Mouse (Mus musculus) bone marrow, adult 2 months (tissue): ENCODE data around the gene Zmynd10.

Experiments
- CTCF ChIP-seq: fragments of 200-500 bp; IDR thresholded peaks from 2 replicates; pipeline ENCODE4 v1.5.1; 2011; ENCODE audit warnings: low read length, control low read depth; ENCODE audit not compliant: control insufficient read depth, insufficient read depth
- POLR2A ChIP-seq: fragments of 200-500 bp; IDR thresholded peaks from 2 replicates; pipeline ENCODE4 v1.6.1; 2011; ENCODE audit warnings: low read depth, mild to moderate bottlenecking, control low read depth, low read length, borderline replicate concordance; ENCODE audit not compliant: control insufficient read depth

DNA sequence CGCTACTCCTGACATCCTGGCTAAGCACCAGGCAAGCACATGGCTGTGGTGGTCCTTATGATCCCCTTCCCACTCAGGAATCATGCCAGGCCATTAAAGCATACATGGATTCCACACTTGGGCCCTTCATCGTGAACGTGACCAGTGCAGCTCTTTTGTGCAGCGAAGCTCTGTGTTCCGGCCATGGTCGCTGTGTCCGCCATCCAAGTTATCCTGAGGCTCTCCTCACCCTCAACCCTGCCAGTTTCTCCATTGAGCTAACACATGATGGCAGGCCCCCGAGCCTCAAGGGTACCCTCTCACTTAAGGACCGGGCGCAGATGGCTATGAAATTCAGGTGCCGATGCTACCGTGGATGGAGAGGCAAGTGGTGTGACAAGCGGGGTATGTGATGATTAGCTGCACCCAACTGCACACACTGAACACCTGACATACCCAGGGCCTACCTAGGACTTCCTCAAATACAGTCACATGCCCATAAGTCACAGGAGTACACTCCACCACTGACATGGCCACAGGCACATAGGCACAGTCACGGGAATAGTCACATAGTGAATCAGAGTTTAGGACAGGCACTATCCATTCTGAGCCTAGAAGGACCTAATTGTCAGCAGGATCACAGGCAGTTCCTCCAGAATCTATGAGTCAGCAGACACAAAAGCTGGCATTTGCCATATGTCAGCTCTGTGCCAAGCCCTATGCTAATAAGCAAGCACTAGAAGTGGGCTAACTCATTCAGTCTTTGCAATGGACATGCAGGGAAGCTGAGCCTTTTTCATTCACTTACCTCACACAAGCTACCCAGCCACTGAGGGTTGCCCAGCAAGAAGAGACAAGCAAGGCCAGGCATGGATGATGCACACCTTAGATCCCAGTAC, 32.2 kb downstream of the Zmynd10 start:
- TF ChIP-seq CTCF: no peak
- TF ChIP-seq POLR2A: no peak
